Mouse (Mus musculus) thymus, postnatal 10 days (tissue): ENCODE data around the gene Mptx1.
"Not testable (repeated sequence)": the region's sequence is repeated elsewhere in the genome, so short reads cannot be mapped to it uniquely, and the experiment has no call there.

ENCODE experiments used
- DNase-seq, 2 experiments: peaks; one replicate each; pipeline ENCODE4 v3.0.0; 2021; ENCODE audit warnings: low spot score in 2 of 2

Mptx1 gene

GRCm38 (mm10) chr1:174330218-174330617 lies at the start of gene Mptx1:
Gene Mptx1, plus strand, starts transcription at chr1:174330518.
- no peak for DNase-seq

GRCm38 (mm10) chr1:174303162-174303561 lies 27.2 kb upstream of the Mptx1 start:
- DNase-seq, result no peak

- DNase-seq, result no peak
Observed at GRCm38 (mm10) chr1:174317308-174317707, 13.0 kb upstream of the Mptx1 start.

- not testable (repeated sequence) for DNase-seq
Observed at GRCm38 (mm10) chr1:174353636-174354035, 23.3 kb downstream of the Mptx1 start.

- DNase-seq, result no peak
Observed at GRCm38 (mm10) chr1:174354640-174355039, 24.3 kb downstream of the Mptx1 start.

- no peak for DNase-seq
Observed at GRCm38 (mm10) chr1:174364882-174365451, 34.6 kb downstream of the Mptx1 start, which contains the start of gene Olfr417. Gene Olfr417, plus strand, starts transcription at chr1:174365122.

- DNase-seq, result no peak
Observed at GRCm38 (mm10) chr1:174373799-174374198, 43.5 kb downstream of the Mptx1 start.
